Mouse (Mus musculus) telencephalon, adult 2 months (tissue): Measurements from ENCODE around the gene Etv3.
A peak's percentile ranks its signal among the peaks of the same experiment; 100 is the strongest.
"Not testable (repeated sequence)": the region's sequence is repeated elsewhere in the genome, so short reads cannot be mapped to it uniquely, and the experiment has no call there.

ENCODE experiments used
- DNase-seq: peaks from one replicate; pipeline ENCODE4 v3.0.0-alpha.2; 2011; ENCODE audit warnings: low read depth, low spot score

Gene Etv3

DNA sequence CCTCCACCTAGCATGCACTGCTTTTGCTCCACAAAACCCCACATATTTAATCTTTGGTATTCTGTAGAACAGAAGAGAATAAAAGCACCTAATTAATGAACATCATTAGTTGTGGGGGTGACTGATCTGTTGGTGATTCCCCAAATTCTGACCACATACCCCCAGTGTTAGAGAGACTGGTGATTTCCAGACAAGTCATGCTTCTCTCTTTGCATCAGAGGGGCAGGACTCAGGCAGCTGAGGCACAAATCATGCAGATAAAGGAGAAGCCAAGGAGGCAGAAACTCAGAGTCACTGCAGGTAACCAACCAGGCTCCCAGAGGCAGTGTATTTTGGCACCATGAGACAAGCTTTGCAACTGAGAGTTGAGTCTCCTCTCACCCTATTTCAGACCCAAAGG lies 6.8 kb upstream of the Etv3 start:
- no peak for DNase-seq

- no peak for DNase-seq
These were observed 4.1 kb upstream of the Etv3 start for GRCm38 (mm10) chr3:87521126-87521525.

DNA sequence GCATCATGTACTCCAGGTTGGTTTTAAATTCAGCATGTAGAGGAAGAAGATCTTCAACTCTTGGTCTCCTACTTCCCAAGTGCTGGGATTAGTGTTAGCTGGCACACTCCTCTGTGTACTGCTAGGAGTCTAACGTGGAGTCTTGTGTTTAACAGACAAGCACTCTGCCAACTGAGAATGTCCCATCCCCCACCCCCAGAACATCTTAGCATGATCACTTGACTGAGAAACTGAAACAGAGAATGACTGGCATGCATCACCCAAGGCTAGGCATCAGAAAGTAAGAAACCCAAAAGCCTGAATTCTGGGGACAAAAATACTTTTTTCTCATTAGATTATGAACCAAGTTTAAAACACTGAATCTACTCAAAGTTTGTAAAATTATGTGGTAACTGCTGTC lies 3.4 kb upstream of the Etv3 start:
- DNase-seq, result no peak

- DNase-seq, result no peak
These were observed 1.5 kb upstream of the Etv3 start for GRCm38 (mm10) chr3:87523701-87524100.

GRCm38 (mm10) chr3:87525837-87526570 lies 797 bp downstream of the Etv3 start:
- DNase-seq, result no peak

- no peak for DNase-seq
These were observed 1.9 kb downstream of the Etv3 start for GRCm38 (mm10) chr3:87527139-87527538.

GRCm38 (mm10) chr3:87528021-87528420 lies 2.8 kb downstream of the Etv3 start:
- no peak for DNase-seq

GRCm38 (mm10) chr3:87528841-87529240 lies 3.6 kb downstream of the Etv3 start:
- no peak for DNase-seq

DNA sequence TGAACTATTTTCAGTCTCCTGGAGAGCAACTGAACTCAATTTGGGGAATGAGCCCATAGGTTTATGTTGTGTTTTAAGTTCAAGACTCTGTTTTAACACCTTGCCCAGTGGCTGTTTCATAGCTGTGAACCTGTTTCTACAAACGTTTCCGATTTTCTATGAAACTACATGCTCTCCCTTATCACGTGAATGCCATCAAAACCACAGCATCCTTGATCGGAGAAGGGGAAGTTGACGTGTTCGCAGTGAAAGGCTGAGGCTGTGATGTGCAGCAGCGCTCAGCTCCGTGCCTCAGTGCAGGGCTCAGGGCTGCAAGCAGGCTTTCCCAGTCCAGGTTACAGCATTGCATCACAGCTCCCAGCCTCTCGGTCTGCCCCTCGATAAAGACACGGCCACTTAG lies 4.4 kb downstream of the Etv3 start:
- DNase-seq, result no peak

DNA sequence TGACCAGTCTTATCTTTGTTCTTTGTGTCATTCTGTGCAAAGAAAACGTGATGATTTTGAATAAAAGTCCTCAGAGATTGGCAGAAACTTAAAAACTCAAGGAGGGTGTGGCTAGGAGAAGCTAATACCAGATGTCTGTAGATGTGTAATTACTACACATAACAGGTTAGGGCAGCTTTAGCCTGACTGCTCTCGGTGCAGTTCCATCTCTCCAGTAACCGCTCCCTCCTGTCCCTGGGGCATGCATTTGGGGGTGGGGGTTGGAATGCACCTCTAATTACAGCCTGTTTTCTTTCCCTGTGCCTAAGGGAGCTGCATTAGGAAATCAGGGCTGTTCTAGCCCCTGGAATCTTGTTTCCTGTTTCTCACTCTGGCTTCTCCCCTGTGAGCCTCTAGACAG lies 5.0 kb downstream of the Etv3 start:
- DNase-seq, result no peak

GRCm38 (mm10) chr3:87533667-87534378 lies 8.6 kb downstream of the Etv3 start:
- DNase-seq, result no peak

DNA sequence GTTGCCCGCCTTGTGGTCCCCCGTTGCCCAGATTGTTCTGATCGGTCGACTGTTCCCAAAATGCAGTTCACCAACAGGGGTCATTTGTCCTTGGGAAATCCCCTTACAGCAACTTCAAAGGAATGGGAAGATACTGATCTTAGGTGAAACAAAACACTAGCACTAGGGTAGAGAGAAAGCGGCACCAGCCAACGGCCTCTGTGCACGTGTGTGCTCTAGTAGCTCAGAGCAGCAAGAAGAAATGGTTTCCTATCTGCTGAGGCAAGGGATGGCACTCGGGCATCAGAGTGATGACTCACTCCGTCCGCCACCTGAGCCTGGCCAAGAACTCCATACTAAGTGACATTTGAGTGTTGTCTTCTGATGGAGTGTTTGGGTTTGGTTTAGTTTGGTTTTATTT lies 12.8 kb downstream of the Etv3 start:
- no peak for DNase-seq

- DNase-seq, result no peak
These were observed 14.9 kb downstream of the Etv3 start for GRCm38 (mm10) chr3:87540028-87540675.

DNA sequence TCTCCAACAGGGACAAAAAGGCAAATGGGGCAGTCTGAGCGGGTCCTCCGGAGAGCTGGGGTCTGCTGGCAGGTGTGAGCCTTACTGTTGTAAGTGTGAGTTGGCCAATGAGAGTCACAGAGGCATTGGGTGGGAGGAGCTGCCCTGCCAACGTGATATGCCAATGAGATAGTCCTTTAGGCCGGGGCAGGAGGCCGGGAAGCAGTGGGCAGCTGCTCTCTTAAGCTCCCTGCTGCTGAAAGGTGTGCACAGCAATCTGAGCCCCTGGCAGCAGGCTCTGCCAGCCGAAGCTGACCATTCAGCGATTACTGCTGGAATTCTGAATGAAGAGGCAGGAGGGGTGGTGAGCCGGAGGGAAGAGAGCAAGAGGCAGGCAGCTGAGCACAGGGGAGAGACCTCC lies 15.5 kb downstream of the Etv3 start:
- DNase-seq, result no peak

DNA sequence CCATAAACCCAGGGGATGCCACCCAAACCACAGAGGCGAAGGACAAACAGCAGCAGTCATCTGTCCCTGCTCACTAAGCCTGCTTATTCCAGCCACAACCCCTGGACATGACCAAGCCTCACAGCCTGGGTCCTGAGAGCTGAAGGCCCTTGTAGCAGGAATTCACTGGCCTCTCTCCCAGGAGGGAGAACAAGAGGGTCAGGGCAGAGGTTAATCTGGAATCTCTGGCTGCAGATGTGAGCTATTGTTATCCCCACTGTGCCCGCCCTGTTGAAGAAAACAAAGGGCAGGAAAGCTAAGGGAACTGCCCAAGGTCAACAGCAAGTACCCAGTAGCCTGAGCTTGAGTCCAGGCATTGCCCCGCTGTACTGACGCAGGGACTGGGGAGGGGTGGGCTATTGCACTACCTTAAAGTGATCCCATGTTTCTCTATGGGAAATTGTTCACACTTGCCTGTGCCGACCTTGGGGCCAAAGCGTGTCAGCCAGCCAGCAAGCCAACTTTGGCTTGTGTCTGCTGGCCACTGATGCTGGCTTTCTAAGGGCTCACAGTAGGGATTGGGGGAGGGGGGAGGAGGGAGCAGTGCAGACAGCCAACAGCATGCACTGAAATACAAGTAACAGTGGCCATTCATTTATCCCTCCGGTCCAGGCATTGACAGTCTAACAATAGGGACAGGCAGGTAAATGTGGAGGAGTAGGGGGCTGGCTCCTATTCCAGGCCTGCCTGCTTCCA lies 17.4 kb downstream of the Etv3 start:
- no peak for DNase-seq

GRCm38 (mm10) chr3:87545554-87545953 lies 20.3 kb downstream of the Etv3 start:
- DNase-seq, result no peak

DNA sequence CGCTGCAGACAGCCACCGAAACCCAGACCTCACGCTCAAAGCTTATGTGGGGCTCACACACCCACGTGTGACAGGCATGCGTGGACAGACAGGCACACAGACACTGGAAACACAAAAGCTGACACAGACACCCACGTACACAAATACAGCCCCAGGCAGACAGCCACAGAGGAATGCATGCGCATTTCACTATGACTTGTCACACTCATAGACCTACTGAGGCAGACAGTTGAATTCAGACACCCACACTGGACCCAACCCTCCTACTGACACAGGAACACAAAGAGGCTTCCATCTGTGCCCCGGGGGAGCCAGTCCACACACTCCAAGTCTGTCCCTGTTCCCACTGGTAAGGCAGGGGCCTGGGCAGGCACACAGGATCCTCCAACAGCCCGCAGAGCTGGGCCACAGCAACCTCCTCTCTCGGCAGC lies 21.1 kb downstream of the Etv3 start:
- DNase-seq, result peak; percentile 87

DNA sequence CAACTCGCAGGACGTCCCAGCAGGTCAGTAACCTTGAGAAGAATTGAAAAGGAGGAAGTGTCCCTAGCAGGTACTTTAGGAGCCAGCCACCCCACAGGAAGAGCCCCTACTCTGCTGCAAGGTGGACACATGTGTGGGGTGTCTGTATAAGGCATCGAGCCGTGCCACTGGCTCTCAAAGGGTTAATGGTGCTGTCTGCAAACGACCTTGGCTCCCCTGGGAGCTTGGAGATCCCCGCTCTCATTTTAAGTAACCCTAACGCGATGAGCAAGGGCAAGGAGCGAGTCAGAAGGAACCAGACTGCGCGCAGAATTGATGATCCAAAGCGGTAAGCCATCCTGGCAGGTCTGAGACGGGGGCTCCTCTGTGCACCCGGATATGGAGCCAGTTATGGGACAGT lies 24.7 kb downstream of the Etv3 start:
- DNase-seq, result no peak

- no peak for DNase-seq
These were observed 27.1 kb downstream of the Etv3 start for GRCm38 (mm10) chr3:87552327-87552726.

DNA sequence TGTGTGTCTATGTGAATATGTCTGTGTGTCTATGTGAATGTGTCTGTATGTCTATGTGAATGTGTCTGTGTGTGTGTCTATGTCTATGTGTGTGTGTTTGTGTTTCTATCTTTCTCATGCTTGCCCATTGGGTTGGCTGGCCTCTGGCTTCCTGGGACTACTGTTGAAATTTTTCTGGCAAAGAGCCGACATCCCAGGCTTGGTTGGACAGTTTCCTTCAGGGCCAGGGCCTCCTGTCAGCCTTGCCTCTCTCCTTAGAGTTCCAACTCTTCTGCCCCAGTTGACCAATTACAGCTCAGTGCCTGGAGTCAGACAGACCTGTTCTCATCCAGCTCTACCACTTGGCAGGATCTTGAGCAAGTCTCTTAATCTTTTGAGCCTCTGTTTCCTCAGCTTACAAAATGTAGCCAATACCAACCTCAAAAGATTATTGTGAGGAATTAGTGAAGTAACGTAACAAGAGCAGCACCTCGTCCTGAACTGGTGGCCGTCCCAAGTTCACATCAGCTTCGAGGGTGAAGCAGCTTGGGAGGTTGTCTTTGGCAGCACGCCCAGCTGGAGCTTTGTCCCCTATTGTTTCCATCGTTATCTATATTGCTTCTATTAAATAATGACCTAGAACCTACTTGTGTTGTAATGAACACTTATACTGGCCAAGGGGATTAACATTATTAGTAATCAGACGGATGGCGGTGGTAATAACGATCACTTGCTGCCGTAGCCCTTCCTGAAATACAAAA lies 28.2 kb downstream of the Etv3 start:
- DNase-seq, result no peak

DNA sequence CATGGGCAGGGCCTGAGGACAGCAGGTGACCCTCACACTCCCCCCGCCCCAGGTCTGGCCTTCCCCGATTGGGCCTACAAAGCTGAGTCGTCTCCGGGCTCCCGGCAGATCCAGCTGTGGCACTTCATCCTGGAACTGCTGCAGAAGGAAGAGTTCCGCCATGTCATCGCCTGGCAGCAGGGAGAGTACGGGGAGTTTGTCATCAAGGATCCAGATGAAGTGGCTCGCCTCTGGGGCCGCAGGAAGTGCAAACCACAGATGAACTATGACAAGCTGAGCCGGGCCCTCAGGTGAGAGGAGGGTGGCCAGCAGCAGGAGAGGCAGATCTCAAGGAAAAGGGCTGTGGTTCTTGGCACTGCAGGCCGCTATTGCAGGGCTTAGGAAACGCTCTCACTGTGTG lies 29.7 kb downstream of the Etv3 start:
- DNase-seq, result not testable (repeated sequence)
